Mouse (Mus musculus): Measurements from ENCODE around the gene Nlrp6. TPM values are rescaled to one million over a fixed set of nuclear protein-coding genes. Genes with fewer than 3 reads are reported as not detected.
"Not testable (repeated sequence)": the region's sequence is repeated elsewhere in the genome, so short reads cannot be mapped to it uniquely, and the experiment has no call there.

Nlrp6 gene
- total RNA-seq, 1 experiment from 2014 or later, result 6.6 TPM

DNA sequence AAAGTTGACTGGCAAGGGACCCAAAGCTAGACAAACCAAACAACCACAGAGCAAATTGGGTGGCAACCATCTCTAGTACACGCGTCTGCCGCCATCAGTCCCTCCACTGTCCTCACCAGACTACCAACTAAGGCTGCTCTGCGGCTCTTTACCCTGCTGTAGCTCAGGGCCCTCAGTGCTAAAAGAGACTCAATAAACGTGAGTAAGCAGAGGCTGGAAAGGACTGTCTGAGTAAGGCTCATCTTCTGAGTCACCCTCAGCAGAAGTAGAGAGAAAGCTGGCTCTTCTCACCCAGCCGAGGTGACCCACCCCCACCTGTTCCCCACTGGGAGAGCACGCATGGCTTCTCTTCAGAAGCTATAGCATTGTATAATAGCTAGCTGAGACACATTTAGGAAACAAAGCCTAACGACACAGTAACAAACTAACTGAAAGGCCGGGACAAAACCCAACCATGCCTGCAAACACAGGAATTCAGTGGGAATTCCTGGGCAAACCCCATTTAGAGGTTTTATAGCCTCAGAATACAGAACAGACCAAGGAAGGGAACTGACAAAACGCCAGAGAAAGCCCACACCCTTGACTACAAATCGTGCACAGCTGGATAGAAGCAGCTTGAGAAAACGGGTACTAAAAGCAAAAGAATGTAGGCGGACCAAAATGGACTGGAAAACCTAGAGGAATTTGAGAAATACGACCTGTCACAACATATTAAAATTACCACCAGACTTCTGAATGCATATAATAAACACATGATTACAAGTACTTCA lies 52.9 kb downstream of the Nlrp6 start:
- no peak for DNase-seq

- no peak for DNase-seq
Observed at GRCm38 (mm10) chr7:140974940-140975339, 54.2 kb downstream of the Nlrp6 start.

DNA sequence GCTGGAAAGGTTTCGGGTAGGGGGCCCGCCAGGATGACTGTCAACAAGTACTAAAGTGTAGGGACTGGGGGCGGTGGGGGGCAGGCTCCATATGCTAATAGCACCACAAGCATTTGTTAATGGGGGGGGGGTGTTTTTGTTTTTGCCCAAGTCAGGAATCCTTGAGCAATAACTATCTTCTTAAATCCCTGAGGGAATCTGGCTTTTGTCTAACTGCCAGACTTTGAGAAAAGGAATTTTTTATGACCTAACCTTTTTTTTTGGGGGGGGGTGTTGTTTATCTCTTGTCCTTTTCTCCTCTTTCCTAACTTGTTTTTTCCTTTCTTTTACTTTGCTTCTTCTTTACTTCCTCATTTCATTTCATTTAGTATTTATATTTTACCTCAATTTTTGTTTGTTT lies 54.8 kb downstream of the Nlrp6 start:
- DNase-seq, result no peak

GRCm38 (mm10) chr7:140976720-140977119 lies 56.0 kb downstream of the Nlrp6 start:
- DNase-seq, result not testable (repeated sequence)

Other genes with a start within 250 kb of the Nlrp6 start
- gene Olfr45, start 239.0 kb upstream of the Nlrp6 start, total RNA-seq (2021), result not detected in 2 replicates
- not detected in 2 replicates for gene Olfr541, start 223.6 kb upstream of the Nlrp6 start, total RNA-seq (2021)
- 83.0 and 573 TPM in 2 replicates for gene Cyp2e1, start 157.2 kb upstream of the Nlrp6 start, total RNA-seq (2021)
- gene Syce1, start 133.1 kb upstream of the Nlrp6 start, total RNA-seq (2021), result not detected in 2 replicates
- gene Zfp941, start 98.7 kb upstream of the Nlrp6 start, total RNA-seq (2021), result 1.9 and 2.6 TPM in 2 replicates
- 1.4 and 31.0 TPM in 2 replicates for gene Urah, start 85.9 kb upstream of the Nlrp6 start, total RNA-seq (2021)
- not detected in 2 replicates for gene Scgb1c1, start 75.4 kb upstream of the Nlrp6 start, total RNA-seq (2021)
- gene Odf3, start 73.1 kb upstream of the Nlrp6 start, total RNA-seq (2021), result not detected in 2 replicates
- gene Gm45785, start 64.6 kb upstream of the Nlrp6 start, total RNA-seq (2021), result 0.89 TPM in 1 of 2 replicates, not detected in the other
- gene Ric8a, start 63.9 kb upstream of the Nlrp6 start, total RNA-seq (2021), result 44.8 and 61.1 TPM in 2 replicates
- gene Bet1l, start 63.3 kb upstream of the Nlrp6 start, total RNA-seq (2021), result 27.4 and 32.1 TPM in 2 replicates
- 114 TPM in 2 replicates for gene Psmd13, start 38.9 kb upstream of the Nlrp6 start, total RNA-seq (2021)
- gene Sirt3, start 38.6 kb upstream of the Nlrp6 start, total RNA-seq (2021), result 63.5 and 64.7 TPM in 2 replicates
- gene Cox8b, start 20.5 kb upstream of the Nlrp6 start, total RNA-seq (2021), result 3,010 and 3,145 TPM in 2 replicates
- 26.9 and 28.9 TPM in 2 replicates for gene Pgghg, start 20.5 kb downstream of the Nlrp6 start, total RNA-seq (2021)
- 0.63 and 1.4 TPM in 2 replicates for gene Ifitm5, start 29.4 kb downstream of the Nlrp6 start, total RNA-seq (2021)
- 1.1 TPM in 1 of 2 replicates, not detected in the other for gene Gm45717, start 35.0 kb downstream of the Nlrp6 start, total RNA-seq (2021)
- 458 and 515 TPM in 2 replicates for gene Ifitm2, start 35.1 kb downstream of the Nlrp6 start, total RNA-seq (2021)
- gene Ifitm1, start 46.3 kb downstream of the Nlrp6 start, total RNA-seq (2021), result 7.3 and 13.5 TPM in 2 replicates
- gene Ifitm3, start 89.9 kb downstream of the Nlrp6 start, total RNA-seq (2021), result 124 and 169 TPM in 2 replicates
- gene Ifitm6, start 97.0 kb downstream of the Nlrp6 start, total RNA-seq (2021), result 0.89 and 1.4 TPM in 2 replicates
- gene Gm17387, start 108.2 kb downstream of the Nlrp6 start, total RNA-seq (2021), result not detected in 2 replicates
- gene B4galnt4, start 140.2 kb downstream of the Nlrp6 start, total RNA-seq (2021), result 1.4 and 2.7 TPM in 2 replicates
- 0.96 and 3.5 TPM in 2 replicates for gene Pkp3, start 157.3 kb downstream of the Nlrp6 start, total RNA-seq (2021)
- 7.5 and 10.0 TPM in 2 replicates for gene Sigirr, start 179.7 kb downstream of the Nlrp6 start, total RNA-seq (2021)
- 0.22 and 0.38 TPM in 2 replicates for gene Ano9, start 196.9 kb downstream of the Nlrp6 start, total RNA-seq (2021)
- gene Ptdss2, start 201.5 kb downstream of the Nlrp6 start, total RNA-seq (2021), result 46.2 and 49.6 TPM in 2 replicates

Data from adrenal gland, postnatal 14 days (tissue).